Mouse (Mus musculus): ENCODE measurements around the gene Sh2d5. TPM values are rescaled to one million over a fixed set of nuclear protein-coding genes. Genes with fewer than 3 reads are reported as not detected.

Gene Sh2d5
- 0.27 and 0.35 TPM in 2 replicates for polyA plus RNA-seq (2015; fragmentation: Nextera tagmentation; extraction: Ambion mirVana)

- Histone ChIP-seq H3K27ac (no peak within 1 kb of the TSS), H3K9me3 (no peaks in the 10 kb centered on the region), H3K4me2 (peak within 1 kb of the TSS; percentile 99), H3K36me3 (peaks cover 22% of the 10 kb centered on the region), H3K4me3 (peak within 1 kb of the TSS; percentile 52), H3K9ac (peak within 1 kb of the TSS; percentile 36), H3K4me1 (peaks cover 33% of the 10 kb centered on the region), H3K27me3 (peaks cover 35% of the 10 kb centered on the region)
- 1% methylated on average over 64 of the region's 74 CpGs for WGBS
- peak; percentile 80; the same call in 1 of the 2 replicates for ATAC-seq (ENCODE audit: borderline replicate concordance, extremely low read depth, low FRiP score, low TSS enrichment)
Measured at GRCm38 (mm10) chr4:138250088-138250960, at the start of gene Sh2d5, which contains the start of gene Kif17. Gene Sh2d5, plus strand, starts transcription at chr4:138250403. Gene Kif17, plus strand, starts transcription at chr4:138250435.

- Histone ChIP-seq H3K4me2 (no peak overlapping the region), H3K27me3 (no peaks in the 10 kb centered on the region), H3K9ac (no peak overlapping the region), H3K4me3 (no peak overlapping the region), H3K4me1 (no peaks in the 10 kb centered on the region), H3K27ac (no peak overlapping the region), H3K9me3 (no peaks in the 10 kb centered on the region), H3K36me3 (peaks cover 82% of the 10 kb centered on the region)
- no peak for ATAC-seq (ENCODE audit: borderline replicate concordance, extremely low read depth, low FRiP score, low TSS enrichment)
- 80% methylated on average over 3 of the region's 3 CpGs for WGBS
Measured at GRCm38 (mm10) chr4:138200769-138201168, 49.4 kb upstream of the Sh2d5 start.

GRCm38 (mm10) chr4:138201696-138202095 lies 48.5 kb upstream of the Sh2d5 start:
- Histone ChIP-seq H3K4me2 (no peak overlapping the region), H3K27me3 (no peaks in the 10 kb centered on the region), H3K9ac (no peak overlapping the region), H3K4me1 (no peaks in the 10 kb centered on the region), H3K36me3 (peaks cover 77% of the 10 kb centered on the region), H3K27ac (no peak overlapping the region), H3K9me3 (no peaks in the 10 kb centered on the region), H3K4me3 (no peak overlapping the region)
- 84% methylated on average over 9 of the region's 9 CpGs for whole genome bisulfite sequencing
- no peak for ATAC-seq (ENCODE audit: borderline replicate concordance, extremely low read depth, low FRiP score, low TSS enrichment)

- Histone ChIP-seq H3K9ac (no peak overlapping the region), H3K4me2 (no peak overlapping the region), H3K9me3 (no peaks in the 10 kb centered on the region), H3K36me3 (peaks cover 27% of the 10 kb centered on the region), H3K4me3 (no peak overlapping the region), H3K4me1 (no peaks in the 10 kb centered on the region), H3K27me3 (no peaks in the 10 kb centered on the region), H3K27ac (no peak overlapping the region)
- no peak for ATAC-seq (ENCODE audit: borderline replicate concordance, extremely low read depth, low FRiP score, low TSS enrichment)
- 86% methylated on average over 5 of the region's 5 CpGs for WGBS
Measured at GRCm38 (mm10) chr4:138210116-138210515, 40.1 kb upstream of the Sh2d5 start.

- H3K27ac ChIP-seq, result no peak overlapping the region
Measured at GRCm38 (mm10) chr4:138213861-138214260, 36.3 kb upstream of the Sh2d5 start.

GRCm38 (mm10) chr4:138215671-138216199 lies 34.5 kb upstream of the Sh2d5 start:
- WGBS, result 35% methylated on average over 13 of the region's 13 CpGs
- Histone ChIP-seq H3K9me3 (no peaks in the 10 kb centered on the region), H3K27ac (peak overlapping the region; percentile 100), H3K27me3 (no peaks in the 10 kb centered on the region), H3K4me3 (peak overlapping the region; percentile 98), H3K36me3 (no peaks in the 10 kb centered on the region), H3K4me1 (peaks cover 28% of the 10 kb centered on the region), H3K9ac (peak overlapping the region; percentile 99), H3K4me2 (peak overlapping the region; percentile 77)
- ATAC-seq (ENCODE audit: borderline replicate concordance, extremely low read depth, low FRiP score, low TSS enrichment), result no peak

More at GRCm38 (mm10) chr4:138213861-138214260, 36.3 kb upstream of the Sh2d5 start:
- H3K4me3 ChIP-seq, result no peak overlapping the region
- no peak overlapping the region for H3K9ac ChIP-seq
- no peak for ATAC-seq (ENCODE audit: borderline replicate concordance, extremely low read depth, low FRiP score, low TSS enrichment)
- 58% methylated on average over 3 of the region's 3 CpGs for WGBS
- H3K4me2 ChIP-seq, result no peak overlapping the region
- H3K27me3 ChIP-seq, result no peaks in the 10 kb centered on the region
- peaks cover 19% of the 10 kb centered on the region for H3K4me1 ChIP-seq
- H3K36me3 ChIP-seq, result 0 out of 2 replicates have a peak, but pooled peaks cover 4% of the 10 kb centered on the region
- no peaks in the 10 kb centered on the region for H3K9me3 ChIP-seq

- peak within 1 kb of the TSS; percentile 77 for H3K4me2 ChIP-seq
- H3K27ac ChIP-seq, result peak within 1 kb of the TSS; percentile 100
- peak; percentile 66 for ATAC-seq (ENCODE audit: borderline replicate concordance, extremely low read depth, low FRiP score, low TSS enrichment)
- H3K36me3 ChIP-seq, result no peaks in the 10 kb centered on the region
- peak within 1 kb of the TSS; percentile 99 for H3K9ac ChIP-seq
- WGBS, result 2% methylated on average over 44 of the region's 84 CpGs
- no peaks in the 10 kb centered on the region for H3K27me3 ChIP-seq
- no peaks in the 10 kb centered on the region for H3K9me3 ChIP-seq
- peak within 1 kb of the TSS; percentile 98 for H3K4me3 ChIP-seq
- peaks cover 28% of the 10 kb centered on the region for H3K4me1 ChIP-seq
Measured at GRCm38 (mm10) chr4:138216200-138216890, 33.9 kb upstream of the Sh2d5 start, which contains the start of gene Hp1bp3. Gene Hp1bp3, plus strand, starts transcription at chr4:138216296.

GRCm38 (mm10) chr4:138216891-138217392 lies 33.3 kb upstream of the Sh2d5 start:
- H3K36me3 ChIP-seq, result peaks cover under 1% of the 10 kb centered on the region; the same call in 1 of the 2 replicates
- peak overlapping the region; percentile 99 for H3K9ac ChIP-seq
- H3K9me3 ChIP-seq, result no peaks in the 10 kb centered on the region
- no peaks in the 10 kb centered on the region for H3K27me3 ChIP-seq
- ATAC-seq (ENCODE audit: borderline replicate concordance, extremely low read depth, low FRiP score, low TSS enrichment), result peak; percentile 97
- H3K27ac ChIP-seq, result peak overlapping the region; percentile 100
- peak overlapping the region; percentile 77 for H3K4me2 ChIP-seq
- H3K4me3 ChIP-seq, result peak overlapping the region; percentile 98
- under 1% methylated on average over 52 of the region's 68 CpGs for whole genome bisulfite sequencing
- peaks cover 28% of the 10 kb centered on the region for H3K4me1 ChIP-seq

GRCm38 (mm10) chr4:138217441-138217840 lies 32.8 kb upstream of the Sh2d5 start:
- Histone ChIP-seq H3K27ac (peak overlapping the region; percentile 100), H3K36me3 (peaks cover 6% of the 10 kb centered on the region), H3K4me1 (peaks cover 28% of the 10 kb centered on the region), H3K27me3 (no peaks in the 10 kb centered on the region), H3K4me3 (peak overlapping the region; percentile 98), H3K9ac (peak overlapping the region; percentile 96), H3K9me3 (no peaks in the 10 kb centered on the region), H3K4me2 (peak overlapping the region; percentile 77)
- ATAC-seq (ENCODE audit: borderline replicate concordance, extremely low read depth, low FRiP score, low TSS enrichment), result no peak; the same call in 1 of the 2 replicates
- WGBS, result under 1% methylated on average over 36 of the region's 36 CpGs

- Histone ChIP-seq H3K36me3 (peaks cover 12% of the 10 kb centered on the region), H3K9ac (peak overlapping the region; percentile 96), H3K4me3 (peak overlapping the region; percentile 98), H3K4me2 (peak overlapping the region; percentile 77), H3K27me3 (no peaks in the 10 kb centered on the region), H3K4me1 (peaks cover 28% of the 10 kb centered on the region), H3K9me3 (no peaks in the 10 kb centered on the region), H3K27ac (peak overlapping the region; percentile 100; the same call in 1 of the 2 replicates)
- no peak for ATAC-seq (ENCODE audit: borderline replicate concordance, extremely low read depth, low FRiP score, low TSS enrichment)
- 70% methylated on average over 11 of the region's 11 CpGs for WGBS
Measured at GRCm38 (mm10) chr4:138217951-138218685, 32.1 kb upstream of the Sh2d5 start.

GRCm38 (mm10) chr4:138219331-138219730 lies 30.9 kb upstream of the Sh2d5 start:
- no peak overlapping the region for H3K9ac ChIP-seq
- H3K27me3 ChIP-seq, result no peaks in the 10 kb centered on the region
- H3K36me3 ChIP-seq, result peaks cover 24% of the 10 kb centered on the region
- no peak overlapping the region for H3K4me3 ChIP-seq
- no peak for ATAC-seq (ENCODE audit: borderline replicate concordance, extremely low read depth, low FRiP score, low TSS enrichment)
- WGBS, result 78% methylated on average over 5 of the region's 5 CpGs
- no peak overlapping the region for H3K27ac ChIP-seq
- H3K4me2 ChIP-seq, result no peak overlapping the region
- peaks cover 28% of the 10 kb centered on the region for H3K4me1 ChIP-seq
- no peaks in the 10 kb centered on the region for H3K9me3 ChIP-seq
